Mouse (Mus musculus): ENCODE data around the gene Fktn. TPM values are rescaled to one million over a fixed set of nuclear protein-coding genes. Genes with fewer than 3 reads are reported as not detected.
A peak's percentile ranks its signal among the peaks of the same experiment; 100 is the strongest.

The Fktn gene
- total and polyA plus RNA-seq, 2 experiments from 2014 or later: 6.9 to 10.6 TPM

GRCm38 (mm10) chr4:53710555-53711328, 3.1 kb upstream of the Fktn start:
- H3K27me3 ChIP-seq (ENCODE audit: control insufficient read depth, insufficient read depth, low read length): no peaks in the 10 kb centered on the region
- no peak overlapping the region for H3K4me2 ChIP-seq (ENCODE audit: low read depth, low read length)
- DNase-seq (ENCODE audit: low spot score) (no peak), ATAC-seq (ENCODE audit: insufficient read depth, low read depth) (no peak)
- H3K9ac ChIP-seq (replicated peaks; ENCODE audit: low read depth, low read length): no peak overlapping the region
- TF ChIP-seq CTCF (IDR thresholded peaks at IDR 0.05; ENCODE audit: low read depth) (no peak), EP300 (IDR thresholded peaks at IDR 0.05; ENCODE audit: low read depth) (no peak)
- 59% methylated on average over 6 of the region's 6 CpGs for WGBS
- no peak overlapping the region for H3K4me3 ChIP-seq (ENCODE audit: low read depth, low read length)
- no peaks in the 10 kb centered on the region for H3K36me3 ChIP-seq (replicated peaks; ENCODE audit: control insufficient read depth, insufficient read depth, low read length)
- no peaks in the 10 kb centered on the region for H3K9me3 ChIP-seq (replicated peaks; ENCODE audit: control insufficient read depth, low read length)
- H3K4me1 ChIP-seq (ENCODE audit: control insufficient read depth, insufficient read depth): peaks cover 4% of the 10 kb centered on the region; the same call in 1 of the 2 replicates
- H3K27ac ChIP-seq (ENCODE audit: low read depth): no peak overlapping the region

GRCm38 (mm10) chr4:53714051-53714814, 435 bp downstream of the Fktn start:
- Histone ChIP-seq H3K4me2 (ENCODE audit: low read depth, low read length) (peak overlapping the region; percentile 96), H3K9me3 (replicated peaks; ENCODE audit: control insufficient read depth, low read length) (no peaks in the 10 kb centered on the region), H3K27me3 (ENCODE audit: control insufficient read depth, insufficient read depth, low read length) (no peaks in the 10 kb centered on the region), H3K9ac (replicated peaks; ENCODE audit: low read depth, low read length) (peak overlapping the region; percentile 65), H3K36me3 (replicated peaks; ENCODE audit: control insufficient read depth, insufficient read depth, low read length) (no peaks in the 10 kb centered on the region), H3K4me1 (ENCODE audit: control insufficient read depth, insufficient read depth) (peaks cover 4% of the 10 kb centered on the region; the same call in 1 of the 2 replicates), H3K27ac (ENCODE audit: low read depth) (peak overlapping the region; percentile 75), H3K4me3 (ENCODE audit: low read depth, low read length) (peak overlapping the region; percentile 70)
- DNase-seq (ENCODE audit: low spot score) (peak; percentile 89), ATAC-seq (ENCODE audit: insufficient read depth, low read depth) (peak; percentile 90)
- 9% methylated on average over 58 of the region's 58 CpGs for WGBS
- TF ChIP-seq EP300 (IDR thresholded peaks at IDR 0.05; ENCODE audit: low read depth): no peak
- no peak for TF ChIP-seq CTCF (IDR thresholded peaks at IDR 0.05; ENCODE audit: low read depth)

- DNase-seq (ENCODE audit: low spot score) (no peak), ATAC-seq (ENCODE audit: insufficient read depth, low read depth) (no peak)
- H3K27me3 ChIP-seq (ENCODE audit: control insufficient read depth, insufficient read depth, low read length): no peaks in the 10 kb centered on the region
- no peak overlapping the region for H3K9ac ChIP-seq (replicated peaks; ENCODE audit: low read depth, low read length)
- no peak overlapping the region for H3K4me3 ChIP-seq (ENCODE audit: low read depth, low read length)
- H3K9me3 ChIP-seq (replicated peaks; ENCODE audit: control insufficient read depth, low read length): no peaks in the 10 kb centered on the region
- H3K36me3 ChIP-seq (replicated peaks; ENCODE audit: control insufficient read depth, insufficient read depth, low read length): no peaks in the 10 kb centered on the region
- peaks cover 4% of the 10 kb centered on the region; the same call in 1 of the 2 replicates for H3K4me1 ChIP-seq (ENCODE audit: control insufficient read depth, insufficient read depth)
- TF ChIP-seq CTCF (IDR thresholded peaks at IDR 0.05; ENCODE audit: low read depth) (peak; percentile 14; the same call in 1 of the 2 replicates), EP300 (IDR thresholded peaks at IDR 0.05; ENCODE audit: low read depth) (no peak)
- no peak overlapping the region for H3K4me2 ChIP-seq (ENCODE audit: low read depth, low read length)
- H3K27ac ChIP-seq (ENCODE audit: low read depth): no peak overlapping the region
Measured at GRCm38 (mm10) chr4:53715977-53716376, 2.2 kb downstream of the Fktn start.

- no peaks in the 10 kb centered on the region for H3K36me3 ChIP-seq (replicated peaks; ENCODE audit: control insufficient read depth, insufficient read depth, low read length)
- ATAC-seq (ENCODE audit: insufficient read depth, low read depth): no peak
- no peaks in the 10 kb centered on the region for H3K9me3 ChIP-seq (replicated peaks; ENCODE audit: control insufficient read depth, low read length)
- WGBS: 56% methylated on average over 4 of the region's 4 CpGs
- H3K4me1 ChIP-seq (ENCODE audit: control insufficient read depth, insufficient read depth): peaks cover 4% of the 10 kb centered on the region; the same call in 1 of the 2 replicates
- no peak overlapping the region for H3K9ac ChIP-seq (replicated peaks; ENCODE audit: low read depth, low read length)
- no peak overlapping the region for H3K4me2 ChIP-seq (ENCODE audit: low read depth, low read length)
- TF ChIP-seq EP300 (IDR thresholded peaks at IDR 0.05; ENCODE audit: low read depth) (no peak), CTCF (IDR thresholded peaks at IDR 0.05; ENCODE audit: low read depth) (no peak)
- H3K27me3 ChIP-seq (ENCODE audit: control insufficient read depth, insufficient read depth, low read length): no peaks in the 10 kb centered on the region
- no peak overlapping the region for H3K4me3 ChIP-seq (ENCODE audit: low read depth, low read length)
- DNase-seq (ENCODE audit: low spot score): no peak
- peak overlapping the region; percentile 14 for H3K27ac ChIP-seq (ENCODE audit: low read depth)
Measured at GRCm38 (mm10) chr4:53717546-53717945, 3.7 kb downstream of the Fktn start.

- 45% methylated on average over 5 of the region's 5 CpGs for WGBS
- no peak overlapping the region for H3K4me3 ChIP-seq (ENCODE audit: low read depth, low read length)
- peaks cover 4% of the 10 kb centered on the region; the same call in 1 of the 2 replicates for H3K4me1 ChIP-seq (ENCODE audit: control insufficient read depth, insufficient read depth)
- H3K36me3 ChIP-seq (replicated peaks; ENCODE audit: control insufficient read depth, insufficient read depth, low read length): no peaks in the 10 kb centered on the region
- no peak overlapping the region for H3K9ac ChIP-seq (replicated peaks; ENCODE audit: low read depth, low read length)
- ATAC-seq (ENCODE audit: insufficient read depth, low read depth) (no peak), DNase-seq (ENCODE audit: low spot score) (peak; percentile 38)
- no peaks in the 10 kb centered on the region for H3K9me3 ChIP-seq (replicated peaks; ENCODE audit: control insufficient read depth, low read length)
- no peak for TF ChIP-seq CTCF (IDR thresholded peaks at IDR 0.05; ENCODE audit: low read depth)
- TF ChIP-seq EP300 (IDR thresholded peaks at IDR 0.05; ENCODE audit: low read depth): no peak
- peak overlapping the region; percentile 63 for H3K27ac ChIP-seq (ENCODE audit: low read depth)
- no peaks in the 10 kb centered on the region for H3K27me3 ChIP-seq (ENCODE audit: control insufficient read depth, insufficient read depth, low read length)
- no peak overlapping the region for H3K4me2 ChIP-seq (ENCODE audit: low read depth, low read length)
Measured at GRCm38 (mm10) chr4:53718261-53718660, 4.5 kb downstream of the Fktn start.
